Mouse (Mus musculus): ENCODE results near the gene Tbck.

Gene Tbck

DNA sequence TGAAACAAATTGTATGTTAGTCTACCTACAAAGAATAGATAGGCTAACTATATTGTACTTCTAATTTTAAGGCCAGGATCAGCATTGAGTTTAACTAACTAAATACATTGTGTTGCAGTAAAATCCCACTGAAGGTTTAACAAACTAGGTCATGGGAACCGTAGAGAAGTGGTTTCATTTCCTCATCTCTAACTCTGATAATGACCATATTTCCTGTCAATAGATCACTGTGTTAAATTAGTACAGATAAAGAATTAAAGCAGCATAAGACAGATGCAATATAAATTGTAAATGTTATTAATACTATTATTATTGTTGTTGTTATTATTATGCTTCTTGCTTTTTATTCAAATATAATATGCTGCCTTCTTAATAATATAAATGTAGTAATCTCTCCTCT lies 72.3 kb downstream of the Tbck start:
- no peak for DNase-seq (ENCODE audit: low spot score)

DNA sequence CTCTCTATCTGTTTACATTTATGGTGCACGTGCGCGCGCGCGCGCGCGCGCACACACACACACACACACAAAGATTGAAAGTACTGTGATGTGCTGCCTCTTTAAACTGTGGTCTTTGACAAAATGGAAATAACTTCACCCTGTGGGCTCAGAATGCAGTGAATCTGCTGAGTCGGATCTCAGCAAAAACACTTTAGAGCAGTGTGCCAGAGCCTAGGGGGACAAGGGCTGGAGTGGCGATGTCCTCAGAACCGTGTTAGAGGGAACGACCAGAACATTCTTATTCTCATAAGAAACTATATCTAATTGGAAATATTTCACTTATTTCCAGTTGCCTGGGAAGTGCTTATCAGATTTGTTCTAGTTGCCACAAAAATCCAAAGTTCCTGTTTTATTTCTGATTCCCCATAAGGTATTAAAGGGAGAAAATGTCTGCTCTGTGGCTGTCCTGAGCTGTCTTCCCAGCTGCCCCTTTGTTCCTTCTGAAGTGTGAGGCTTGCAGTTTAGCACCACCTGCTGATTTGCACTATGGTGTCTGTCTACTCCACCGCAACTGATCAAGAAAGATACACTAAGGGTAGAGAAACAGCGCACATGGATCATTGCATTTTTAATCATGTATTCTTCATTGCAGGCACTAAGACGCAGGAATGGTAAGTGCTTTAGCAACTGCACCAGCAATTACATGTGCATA lies 82.2 kb downstream of the Tbck start:
- no peak for DNase-seq (ENCODE audit: low spot score)

DNA sequence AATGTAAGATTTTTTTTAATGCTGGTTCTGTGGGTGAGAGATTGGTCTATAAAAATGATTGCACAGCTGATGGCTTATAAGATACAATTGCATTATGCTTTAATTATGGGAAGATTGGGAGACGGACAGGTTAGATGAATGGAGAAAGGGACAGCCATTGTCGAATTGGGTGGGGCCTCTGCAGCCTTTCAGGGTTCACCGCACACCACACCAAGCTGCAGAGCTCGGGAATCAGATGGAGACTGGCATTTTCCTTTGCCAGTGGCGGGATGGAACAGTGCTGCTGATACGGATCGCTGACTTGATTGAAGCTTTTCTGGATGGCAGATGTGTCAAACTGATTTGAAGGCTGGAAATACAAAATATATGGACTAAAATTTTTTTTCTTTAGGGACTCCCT lies 88.1 kb downstream of the Tbck start:
- DNase-seq (ENCODE audit: low spot score): no peak

GRCm38 (mm10) chr3:132776686-132777085 lies 92.7 kb downstream of the Tbck start:
- DNase-seq (ENCODE audit: low spot score): no peak

DNA sequence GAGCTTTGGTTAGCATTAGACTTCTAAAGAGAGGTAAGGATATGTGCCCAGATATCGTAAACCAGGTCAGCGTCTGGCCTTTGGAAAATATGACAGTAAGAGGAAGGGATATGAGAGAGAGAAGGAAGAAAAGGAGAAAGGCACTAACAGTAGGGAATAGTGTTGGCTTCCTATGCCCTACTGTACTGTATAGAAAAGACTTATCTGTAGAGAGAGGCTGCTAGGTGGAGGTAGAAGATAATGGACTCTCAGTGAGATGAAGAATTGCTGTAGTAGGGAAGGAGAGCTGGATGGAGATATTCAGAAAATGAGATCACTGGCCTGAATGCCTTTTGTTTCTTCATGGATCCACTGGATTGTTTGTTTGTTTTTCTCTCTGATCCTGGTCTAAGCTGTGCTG lies 97.2 kb downstream of the Tbck start:
- DNase-seq (ENCODE audit: low spot score): no peak

- no peak for DNase-seq (ENCODE audit: low spot score)
Measured at GRCm38 (mm10) chr3:132783087-132783486, 99.1 kb downstream of the Tbck start.

GRCm38 (mm10) chr3:132784732-132785131 lies 100.8 kb downstream of the Tbck start:
- DNase-seq (ENCODE audit: low spot score): no peak

DNA sequence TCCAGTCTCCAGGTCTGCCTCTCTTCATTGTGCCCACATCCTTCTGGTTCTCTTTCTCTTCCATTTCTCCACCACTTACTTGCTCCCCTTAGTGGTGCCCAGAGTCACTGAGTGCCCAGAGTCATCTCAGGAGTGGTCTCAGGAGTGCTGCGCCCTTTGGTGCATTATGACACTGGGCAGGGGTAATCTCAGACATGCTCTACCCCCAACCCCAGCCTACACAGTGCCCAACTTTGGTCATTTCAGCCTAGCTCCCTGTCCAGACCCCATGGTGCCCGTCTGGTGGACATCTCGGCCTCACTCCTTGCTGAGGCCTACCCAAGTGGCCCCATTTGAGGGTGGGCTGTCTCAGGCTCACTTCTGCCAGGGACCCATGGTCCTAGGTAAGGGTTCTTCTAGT lies 102.7 kb downstream of the Tbck start:
- DNase-seq (ENCODE audit: low spot score): no peak

GRCm38 (mm10) chr3:132787775-132788174 lies 103.8 kb downstream of the Tbck start:
- DNase-seq (ENCODE audit: low spot score): no peak

- DNase-seq (ENCODE audit: low spot score): no peak
Measured at GRCm38 (mm10) chr3:132791140-132791539, 107.2 kb downstream of the Tbck start.

- DNase-seq (ENCODE audit: low spot score): no peak
Measured at GRCm38 (mm10) chr3:132800196-132800595, 116.3 kb downstream of the Tbck start.

DNA sequence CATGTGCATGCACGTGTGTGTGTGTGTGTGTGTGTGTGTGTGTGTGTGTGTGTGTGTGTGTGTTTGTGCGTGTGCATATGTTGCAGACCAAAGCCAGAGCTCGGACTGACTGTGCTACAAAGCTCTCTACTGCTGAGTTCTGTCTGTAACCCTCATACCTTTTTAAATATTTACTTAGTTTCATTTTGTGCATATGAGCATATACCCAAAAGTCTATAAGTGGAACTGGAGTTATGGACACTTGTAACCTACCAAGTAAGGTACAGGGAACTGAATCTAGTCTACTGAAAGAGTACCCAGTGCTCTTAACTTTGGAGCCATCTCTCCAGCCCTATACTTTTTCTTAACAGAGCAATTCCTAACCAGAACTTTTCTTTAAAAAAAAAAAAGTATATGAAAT lies 118.0 kb downstream of the Tbck start:
- DNase-seq (ENCODE audit: low spot score): no peak

DNA sequence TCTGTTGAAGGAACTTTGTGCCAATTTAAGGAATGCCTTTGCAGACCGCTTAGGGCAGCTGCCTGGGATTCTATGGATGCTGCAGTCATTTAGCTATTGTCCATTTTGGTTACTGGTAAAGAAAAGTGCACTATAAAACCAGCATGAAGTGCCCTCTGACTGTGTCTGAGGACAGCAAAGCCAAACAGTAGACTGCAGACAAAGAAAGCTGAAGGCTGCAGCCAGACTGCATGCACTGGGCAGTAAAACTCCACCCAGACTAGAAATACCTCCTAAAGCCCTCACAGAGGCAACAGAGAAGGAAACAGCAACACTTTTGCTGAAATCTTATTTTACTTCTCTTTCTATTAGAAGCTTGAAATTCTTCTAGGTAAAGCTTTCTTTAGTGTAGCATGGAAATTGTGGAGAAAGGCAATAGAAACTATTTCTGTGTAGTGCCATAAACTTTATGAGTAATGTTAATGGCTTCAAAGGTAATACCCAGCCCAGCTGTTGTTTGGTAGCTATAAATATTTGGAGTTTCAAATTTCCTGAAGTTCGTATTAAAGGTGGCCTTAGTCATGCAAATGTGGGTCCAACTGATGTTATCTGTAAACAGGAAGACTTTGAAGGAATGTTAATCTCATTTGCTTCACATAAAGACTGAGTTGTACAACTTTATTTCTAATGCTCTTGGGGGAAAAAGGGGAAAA lies 124.1 kb downstream of the Tbck start:
- no peak for DNase-seq (ENCODE audit: low spot score)

DNA sequence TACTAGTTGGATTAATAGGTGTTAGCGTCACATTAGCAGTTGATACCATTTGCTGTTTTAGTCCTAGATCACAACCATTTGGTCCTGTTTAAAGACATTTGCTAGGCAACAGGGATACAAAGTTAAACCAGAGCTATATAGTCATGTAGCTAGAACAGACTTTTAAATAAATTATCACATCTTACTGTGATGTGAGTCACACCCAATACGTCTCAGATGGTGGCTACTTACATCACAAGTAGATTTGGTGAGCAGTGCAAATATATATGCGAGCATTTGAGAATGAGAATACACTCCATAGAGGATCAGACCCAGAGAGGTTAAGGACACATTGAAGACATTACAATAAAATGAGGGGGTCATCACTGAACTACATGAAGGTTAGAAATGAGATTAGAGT lies 125.0 kb downstream of the Tbck start:
- DNase-seq (ENCODE audit: low spot score): no peak

DNA sequence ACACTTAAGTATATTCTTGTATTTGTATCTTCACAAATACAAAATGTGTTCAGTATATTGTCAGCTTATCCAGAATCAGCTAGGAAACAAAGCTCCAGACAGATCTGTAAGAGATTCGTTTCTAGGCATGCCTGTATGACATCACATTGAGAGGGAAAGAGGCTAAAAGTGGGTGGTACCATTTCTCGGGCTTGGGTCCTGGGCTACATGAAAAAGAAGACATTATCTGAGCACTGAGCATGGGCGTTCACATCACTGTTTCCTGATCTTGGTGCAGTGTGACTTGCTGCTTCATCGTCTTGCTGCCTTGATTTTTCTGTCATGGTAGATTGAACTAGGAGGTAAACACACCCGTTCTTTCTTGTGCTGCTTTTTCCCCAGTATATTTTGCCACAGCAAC lies 127.8 kb downstream of the Tbck start:
- no peak for DNase-seq (ENCODE audit: low spot score)

- no peak for DNase-seq (ENCODE audit: low spot score)
Measured at GRCm38 (mm10) chr3:132812356-132812755, 128.4 kb downstream of the Tbck start.

- no peak for DNase-seq (ENCODE audit: low spot score)
Measured at GRCm38 (mm10) chr3:132813147-132813546, 129.2 kb downstream of the Tbck start.

GRCm38 (mm10) chr3:132813706-132814497 lies 130.0 kb downstream of the Tbck start:
- DNase-seq (ENCODE audit: low spot score): no peak

- no peak for DNase-seq (ENCODE audit: low spot score)
Measured at GRCm38 (mm10) chr3:132814791-132815496, 131.0 kb downstream of the Tbck start.

GRCm38 (mm10) chr3:132815497-132816326 lies 131.8 kb downstream of the Tbck start:
- no peak for DNase-seq (ENCODE audit: low spot score)

DNA sequence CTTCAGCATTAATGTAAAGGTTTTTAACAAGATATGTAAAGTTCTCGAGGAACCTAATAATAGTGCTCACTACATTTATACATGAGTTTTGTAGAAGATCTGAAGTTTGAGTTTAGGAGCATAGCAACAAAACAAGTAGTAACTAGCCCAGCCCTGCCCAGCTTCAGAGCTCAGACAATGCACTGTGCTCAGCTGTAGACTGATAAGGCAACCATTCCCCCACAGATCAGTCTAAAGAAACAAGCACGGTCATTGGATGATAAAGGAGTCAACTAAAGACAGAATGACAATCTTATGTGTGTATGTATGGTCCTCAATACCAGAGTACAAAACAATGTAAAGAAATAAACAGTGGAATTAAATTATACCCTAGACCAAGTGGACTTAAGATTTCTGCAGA lies 135.5 kb downstream of the Tbck start:
- DNase-seq (ENCODE audit: low spot score): no peak
